Comparison of ENCODE assay signal across 25 mouse cellular contexts in genomic region chr5:91913231-91913630, GRCm38 (mm10). TPM values are rescaled to one million over a fixed set of nuclear protein-coding genes. Genes with fewer than 3 reads are reported as not detected.
DNase-seq lines count a peak whose midpoint lies in the region; ATAC-seq and TF ChIP-seq lines count a peak whose summit lies in the region.
"Had no signal": no experiment of that assay in that cellular context is flagged by ENCODE, and none has a peak within 500 bp of the region (broad histone marks: within the 10 kb centered on the region; RNA-seq: fewer than 3 reads in every experiment).

No protein-coding gene starts in this region.

- no peak overlapping the region for H3K4me3 ChIP-seq in hindbrain, embryonic 16.5 days (ENCODE audit: low read length)
- no peak overlapping the region for H3K4me3 ChIP-seq in hindbrain, embryonic 11.5 days (ENCODE audit: low read depth, low read length)
- H3K4me3 ChIP-seq in midbrain, embryonic 16.5 days (ENCODE audit: low read depth, low read length): no peak overlapping the region
- H3K4me3 ChIP-seq: embryonic facial prominence, embryonic 10.5 days; heart, embryonic 13.5 days; layer of hippocampus, adult 2 months; limb, embryonic 12.5 days; midbrain, embryonic 12.5 days had no signal

- H3K9me3 ChIP-seq in hindbrain, embryonic 16.5 days (ENCODE audit: control insufficient read depth, low read length): no peaks in the 10 kb centered on the region
- H3K9me3 ChIP-seq in hindbrain, embryonic 11.5 days (ENCODE audit: control insufficient read depth, low read length): no peaks in the 10 kb centered on the region
- H3K9me3 ChIP-seq in midbrain, embryonic 16.5 days (replicated peaks; ENCODE audit: control insufficient read depth, low read length, poor library complexity, severe bottlenecking): no peaks in the 10 kb centered on the region
- H3K9me3 ChIP-seq: embryonic facial prominence, embryonic 10.5 days; G1E; heart, embryonic 13.5 days; limb, embryonic 12.5 days; midbrain, embryonic 12.5 days had no signal

- WGBS in hindbrain, embryonic 16.5 days: 74% methylated on average over 2 of the region's 2 CpGs
- WGBS in hindbrain, embryonic 11.5 days: 87% methylated on average over 2 of the region's 2 CpGs
- WGBS in midbrain, embryonic 16.5 days: 87% methylated on average over 2 of the region's 2 CpGs

- no peak overlapping the region for H3K9ac ChIP-seq in hindbrain, embryonic 16.5 days (ENCODE audit: low read depth, low read length)
- no peak overlapping the region for H3K9ac ChIP-seq in hindbrain, embryonic 11.5 days (ENCODE audit: low read depth, low read length)
- H3K9ac ChIP-seq in midbrain, embryonic 16.5 days (ENCODE audit: low read depth, low read length): no peak overlapping the region
- H3K9ac ChIP-seq: heart, embryonic 13.5 days; hindbrain, embryonic 14.5 days; limb, embryonic 12.5 days; liver, postnatal 0 days; midbrain, embryonic 12.5 days had no signal

- H3K36me3 ChIP-seq in hindbrain, embryonic 16.5 days (ENCODE audit: control insufficient read depth, insufficient read depth, low read length): no peaks in the 10 kb centered on the region
- no peaks in the 10 kb centered on the region for H3K36me3 ChIP-seq in hindbrain, embryonic 11.5 days (ENCODE audit: control insufficient read depth, insufficient read depth, low read length)
- no peaks in the 10 kb centered on the region for H3K36me3 ChIP-seq in midbrain, embryonic 16.5 days (ENCODE audit: control insufficient read depth, insufficient read depth, low read length)
- H3K36me3 ChIP-seq: embryonic facial prominence, embryonic 10.5 days; G1E; heart, embryonic 13.5 days; limb, embryonic 12.5 days; midbrain, embryonic 12.5 days had no signal

- no peaks in the 10 kb centered on the region for H3K27me3 ChIP-seq in hindbrain, embryonic 16.5 days (replicated peaks; ENCODE audit: control insufficient read depth, insufficient read depth, low read length)
- H3K27me3 ChIP-seq in hindbrain, embryonic 11.5 days (ENCODE audit: control insufficient read depth, insufficient read depth, low read length): no peaks in the 10 kb centered on the region
- no peaks in the 10 kb centered on the region for H3K27me3 ChIP-seq in midbrain, embryonic 16.5 days (ENCODE audit: control insufficient read depth, insufficient read depth, low read depth, low read length)
- H3K27me3 ChIP-seq: CH12.LX; heart, embryonic 13.5 days; limb, embryonic 12.5 days; midbrain, embryonic 12.5 days; Patski had no signal

- no peak for TF ChIP-seq POLR2A in brain, embryonic 14.5 days (IDR thresholded peaks at IDR 0.05; ENCODE audit: borderline replicate concordance, extremely low read depth, insufficient read depth, insufficient read length, poor library complexity, severe bottlenecking)

- no peak for TF ChIP-seq CTCF in brain, embryonic 14.5 days (IDR thresholded peaks at IDR 0.05; ENCODE audit: borderline replicate concordance, extremely low read depth, insufficient read depth, insufficient read length)

- peak; percentile 80 for ATAC-seq in hindbrain, embryonic 16.5 days
- no peak for ATAC-seq in hindbrain, embryonic 11.5 days (ENCODE audit: low FRiP score)
- ATAC-seq in midbrain, embryonic 16.5 days: peak; percentile 89
- ATAC-seq: intestine, embryonic 16.5 days; liver, postnatal 0 days; lung, postnatal 0 days; Patski had no signal

- H3K27ac ChIP-seq in hindbrain, embryonic 16.5 days (ENCODE audit: low read depth, low read length): no peak overlapping the region
- no peak overlapping the region for H3K27ac ChIP-seq in hindbrain, embryonic 11.5 days (ENCODE audit: low read depth, low read length)
- H3K27ac ChIP-seq in midbrain, embryonic 16.5 days (ENCODE audit: low read length): no peak overlapping the region
- H3K27ac ChIP-seq: embryonic facial prominence, embryonic 10.5 days; heart, embryonic 13.5 days; hindbrain, embryonic 14.5 days; layer of hippocampus, adult 2 months; limb, embryonic 12.5 days; midbrain, embryonic 12.5 days had no signal

- no peaks in the 10 kb centered on the region for H3K4me1 ChIP-seq in hindbrain, embryonic 16.5 days (ENCODE audit: control insufficient read depth, insufficient read depth, low read depth, low read length)
- no peaks in the 10 kb centered on the region for H3K4me1 ChIP-seq in hindbrain, embryonic 11.5 days (replicated peaks; ENCODE audit: control insufficient read depth, insufficient read depth, low read length)
- 0 out of 2 replicates have a peak, but pooled peaks cover 2% of the 10 kb centered on the region for H3K4me1 ChIP-seq in midbrain, embryonic 16.5 days (ENCODE audit: control insufficient read depth, insufficient read depth, low read length)
- H3K4me1 ChIP-seq: embryonic facial prominence, embryonic 10.5 days; heart, embryonic 13.5 days; limb, embryonic 12.5 days had no signal

- DNase-seq in hindbrain, embryonic 11.5 days (ENCODE audit: low spot score): no peak
- DNase-seq in R1 (ENCODE audit: low read depth, low spot score): peak; percentile 62
- peak; percentile 49 for DNase-seq in brain, embryonic 14.5 days (ENCODE audit: low read depth)
- DNase-seq in thymus, postnatal 4 days: no peak
- DNase-seq in gastrocnemius, postnatal 10 days: no peak
- DNase-seq: adrenal gland, adult 2 months; cerebellum, adult 9-10 months; gastrocnemius, postnatal 25 days; heart, adult 18-20 months; heart, postnatal 14 days; liver, postnatal 0 days had no signal

- H3K4me2 ChIP-seq in hindbrain, embryonic 16.5 days (ENCODE audit: low read length): no peak overlapping the region
- H3K4me2 ChIP-seq in hindbrain, embryonic 11.5 days (replicated peaks; ENCODE audit: low read depth, low read length): no peak overlapping the region
- no peak overlapping the region for H3K4me2 ChIP-seq in midbrain, embryonic 16.5 days (ENCODE audit: low read length)
- H3K4me2 ChIP-seq: heart, embryonic 13.5 days; hindbrain, embryonic 14.5 days; limb, embryonic 12.5 days; liver, embryonic 11.5 days; midbrain, embryonic 12.5 days had no signal

RNA-seq across cellular contexts. Expression of gene Rchy1, which starts 49.6 kb away (rescaled TPM):
- 77.9 and 78.5 TPM in 2 replicates for polyA plus RNA-seq in hindbrain, embryonic 16.5 days (2015; fragmentation: Nextera tagmentation; extraction: Ambion mirVana)
- 46.0 and 58.4 TPM in 2 replicates for polyA plus RNA-seq in hindbrain, embryonic 11.5 days (2014; fragmentation: Nextera tagmentation; extraction: Ambion mirVana)
- 53.6 and 58.8 TPM in 2 replicates for polyA plus RNA-seq in brain, embryonic 14.5 days (2012; rRNA removed)
- 70.8 and 76.9 TPM in 2 replicates for polyA plus RNA-seq in midbrain, embryonic 16.5 days (2015; fragmentation: Nextera tagmentation; extraction: Ambion mirVana)
- 10 to 100 TPM; 36.0 to 37.6 TPM for total RNA-seq in gastrocnemius, postnatal 10 days (2021)

Comparison
In these comparisons a context has a peak if more than half of its experiments do, and no peak if none do; other contexts are left out.
1. DNase-seq: peak in R1 (single experiment) and brain, embryonic 14.5 days (single experiment); none in hindbrain, embryonic 11.5 days (single experiment), thymus, postnatal 4 days (single experiment) and gastrocnemius, postnatal 10 days (single experiment).